Mouse (Mus musculus) CH12.LX (cell line): Measurements from ENCODE around the gene Msrb1. TPM values are rescaled to one million over a fixed set of nuclear protein-coding genes. Genes with fewer than 3 reads are reported as not detected.
A peak's percentile ranks its signal among the peaks of the same experiment; 100 is the strongest.

ENCODE experiments used
- DNase-seq: peaks from one replicate; pipeline ENCODE4 v3.0.0-alpha.2; 2013; ENCODE audit errors: extremely low read depth
- H3K27ac ChIP-seq: 2 replicates; pipeline ENCODE4 v1.5.1; 2012; ENCODE audit warnings: low read depth, mild to moderate bottlenecking, control low read depth, moderate library complexity; ENCODE audit not compliant: insufficient read depth
- H3K27me3 ChIP-seq: replicated peaks from 2 replicates; pipeline ENCODE3; 2012; ENCODE audit warnings: inconsistent platforms
- H3K36me3 ChIP-seq, 2 experiments: replicated peaks in 1 of 2; 2 replicates each; pipeline versions ENCODE3 to v1.6.1; 2012; ENCODE audit warnings: inconsistent platforms in 1 of 2, low read length in 1 of 2, mild to moderate bottlenecking in 1 of 2, mixed read lengths in 1 of 2, moderate library complexity in 1 of 2; ENCODE audit not compliant: control insufficient read depth in 1 of 2, insufficient read depth in 1 of 2
- H3K4me1 ChIP-seq, 2 experiments: 2 replicates each; pipeline ENCODE4 v1.6.1; 2012; ENCODE audit warnings: inconsistent platforms in 1 of 2, moderate library complexity in 1 of 2; ENCODE audit not compliant: insufficient read depth in 2 of 2, control insufficient read depth in 1 of 2
- H3K4me2 ChIP-seq: 2 replicates; pipeline ENCODE4 v1.6.1; 2012; ENCODE audit warnings: low read depth, mild to moderate bottlenecking, control low read depth; ENCODE audit not compliant: poor library complexity, insufficient read depth, severe bottlenecking
- H3K4me3 ChIP-seq, 3 experiments: fragments of 150-350 bp in 1 of 3; sonication (generic) in 1 of 3; replicated peaks in 1 of 3; 2 replicates each; pipeline versions ENCODE3 to v1.5.1; 2011 to 2012; ENCODE audit warnings: low read depth in 2 of 3, low read length in 2 of 3, mild to moderate bottlenecking in 2 of 3, moderate library complexity in 2 of 3, control low read depth in 1 of 3, improper control_type of control experiment in 1 of 3, inconsistent platforms in 1 of 3, mixed read lengths in 1 of 3; ENCODE audit not compliant: poor library complexity in 1 of 3
- H3K79me2 ChIP-seq: replicated peaks from 2 replicates; pipeline ENCODE4 v1.6.1; 2012; ENCODE audit warnings: mild to moderate bottlenecking, moderate library complexity; ENCODE audit not compliant: control insufficient read depth, poor library complexity, insufficient read depth, severe bottlenecking; ENCODE audit errors: extremely low read depth
- H3K9ac ChIP-seq: 2 replicates; pipeline ENCODE4 v1.6.1; 2012; ENCODE audit warnings: low read depth, mild to moderate bottlenecking, control low read depth, moderate library complexity; ENCODE audit not compliant: insufficient read depth
- H3K9me3 ChIP-seq: replicated peaks from 2 replicates; pipeline ENCODE3; 2012; ENCODE audit warnings: low read length, inconsistent platforms, mixed read lengths
- CHD1 ChIP-seq: IDR thresholded peaks from 2 replicates; pipeline ENCODE4 v1.6.1; 2012; ENCODE audit warnings: low read depth, low read length, improper control_type of control experiment, inconsistent platforms
- CTCF ChIP-seq, 2 experiments: IDR thresholded peaks in 1 of 2; conservative IDR thresholded peaks in 1 of 2; 2 replicates each; pipeline ENCODE4 v1.5.1; 2011 to 2012; ENCODE audit warnings: low read depth in 2 of 2, low read length in 2 of 2, improper control_type of control experiment in 1 of 2, inconsistent platforms in 1 of 2, mild to moderate bottlenecking in 1 of 2, moderate library complexity in 1 of 2
- E2F4 ChIP-seq: IDR thresholded peaks from 2 replicates; pipeline ENCODE4 v1.6.1; 2011; ENCODE audit warnings: low read depth, low read length, improper control_type of control experiment; ENCODE audit not compliant: insufficient replicate concordance
- ELF1 ChIP-seq: IDR thresholded peaks from 2 replicates; pipeline ENCODE4 v1.6.1; 2014; ENCODE audit warnings: low read depth, mild to moderate bottlenecking, inconsistent platforms, low read length, improper control_type of control experiment
- EP300 ChIP-seq: IDR thresholded peaks from 2 replicates; pipeline ENCODE4 v1.6.1; 2011; ENCODE audit warnings: low read length, improper control_type of control experiment
- GABPA ChIP-seq: IDR thresholded peaks from 2 replicates; pipeline ENCODE4 v1.6.1; 2012; ENCODE audit warnings: low read depth, low read length, improper control_type of control experiment, inconsistent platforms; ENCODE audit not compliant: insufficient replicate concordance
- HCFC1 ChIP-seq: IDR thresholded peaks from 2 replicates; pipeline ENCODE4 v1.6.1; 2012; ENCODE audit warnings: low read depth, mild to moderate bottlenecking, inconsistent platforms, low read length, improper control_type of control experiment
- JUND ChIP-seq: conservative IDR thresholded peaks from 2 replicates; pipeline ENCODE4 v1.6.1; 2011; ENCODE audit warnings: low read depth, low read length, improper control_type of control experiment
- KAT2A ChIP-seq: IDR thresholded peaks from 2 replicates; pipeline ENCODE4 v1.6.1; 2012; ENCODE audit warnings: low read length, improper control_type of control experiment, inconsistent platforms; ENCODE audit not compliant: insufficient replicate concordance
- MAFK ChIP-seq: IDR thresholded peaks from 2 replicates; pipeline ENCODE4 v1.6.1; 2011; ENCODE audit warnings: low read length, improper control_type of control experiment; ENCODE audit not compliant: insufficient replicate concordance
- MAX ChIP-seq: IDR thresholded peaks from 2 replicates; pipeline ENCODE4 v1.6.1; 2011; ENCODE audit warnings: low read length, improper control_type of control experiment
- MAZ ChIP-seq: IDR thresholded peaks from 2 replicates; pipeline ENCODE4 v1.6.1; 2012; ENCODE audit warnings: low read depth, mild to moderate bottlenecking, inconsistent platforms, low read length, improper control_type of control experiment, moderate library complexity
- MEF2A ChIP-seq: IDR thresholded peaks from 2 replicates; pipeline ENCODE4 v1.6.1; 2014; ENCODE audit warnings: low read depth, mild to moderate bottlenecking, inconsistent platforms, low read length, improper control_type of control experiment, borderline replicate concordance
- MXI1 ChIP-seq: IDR thresholded peaks from 2 replicates; pipeline ENCODE4 v1.6.1; 2011; ENCODE audit warnings: mild to moderate bottlenecking, low read depth, low read length, improper control_type of control experiment
- MYC ChIP-seq: IDR thresholded peaks from 2 replicates; pipeline ENCODE4 v1.6.1; 2011; ENCODE audit warnings: low read depth, mild to moderate bottlenecking, improper control_type of control experiment, low read length
- NELFE ChIP-seq: IDR thresholded peaks from 2 replicates; pipeline ENCODE4 v1.6.1; 2011; ENCODE audit warnings: low read depth, low read length, improper control_type of control experiment
- NRF1 ChIP-seq: IDR thresholded peaks from 2 replicates; pipeline ENCODE4 v1.6.1; 2014; ENCODE audit warnings: low read depth, mild to moderate bottlenecking, inconsistent platforms, low read length, improper control_type of control experiment, moderate library complexity
- PAX5 ChIP-seq: IDR thresholded peaks from 2 replicates; pipeline ENCODE4 v1.6.1; 2012; ENCODE audit warnings: low read length, inconsistent platforms, mixed read lengths
- POLR2A ChIP-seq: IDR thresholded peaks from 2 replicates; pipeline ENCODE4 v1.6.1; 2011; ENCODE audit warnings: low read depth, mild to moderate bottlenecking, improper control_type of control experiment, low read length
- RAD21 ChIP-seq: IDR thresholded peaks from 2 replicates; pipeline ENCODE4 v1.6.1; 2011; ENCODE audit warnings: low read depth, mild to moderate bottlenecking, low read length, improper control_type of control experiment, moderate library complexity
- RCOR1 ChIP-seq: conservative IDR thresholded peaks from 2 replicates; pipeline ENCODE4 v1.6.1; 2012; ENCODE audit warnings: low read depth, mild to moderate bottlenecking, inconsistent platforms, low read length, improper control_type of control experiment
- SIN3A ChIP-seq: IDR thresholded peaks from 2 replicates; pipeline ENCODE4 v1.6.1; 2012; ENCODE audit warnings: low read length, improper control_type of control experiment, inconsistent platforms
- SMC3 ChIP-seq: IDR thresholded peaks from 2 replicates; pipeline ENCODE4 v1.6.1; 2011; ENCODE audit warnings: low read depth, low read length, improper control_type of control experiment
- TBP ChIP-seq: conservative IDR thresholded peaks from 2 replicates; pipeline ENCODE4 v1.6.1; 2011; ENCODE audit warnings: low read depth, low read length, improper control_type of control experiment
- TCF12 ChIP-seq: IDR thresholded peaks from 2 replicates; pipeline ENCODE4 v1.6.1; 2014; ENCODE audit warnings: low read depth, mild to moderate bottlenecking, inconsistent platforms, low read length, improper control_type of control experiment
- UBTF ChIP-seq: IDR thresholded peaks from 2 replicates; pipeline ENCODE4 v1.6.1; 2012; ENCODE audit warnings: low read depth, mild to moderate bottlenecking, inconsistent platforms, low read length, improper control_type of control experiment, moderate library complexity
- ZC3H11A ChIP-seq: IDR thresholded peaks from 2 replicates; pipeline ENCODE4 v1.6.1; 2012; ENCODE audit warnings: low read depth, mild to moderate bottlenecking, inconsistent platforms, low read length, improper control_type of control experiment
- ZKSCAN1 ChIP-seq: IDR thresholded peaks from 2 replicates; pipeline ENCODE4 v1.6.1; 2012; ENCODE audit warnings: low read depth, inconsistent platforms, low read length, improper control_type of control experiment, borderline replicate concordance
- ZMIZ1 ChIP-seq: IDR thresholded peaks from 2 replicates; pipeline ENCODE4 v1.6.1; 2012; ENCODE audit warnings: low read depth, mild to moderate bottlenecking, inconsistent platforms, low read length, improper control_type of control experiment
- ZNF384 ChIP-seq: IDR thresholded peaks from 2 replicates; pipeline ENCODE4 v1.6.1; 2012; ENCODE audit warnings: low read depth, low read length, improper control_type of control experiment, inconsistent platforms
- dilution Hi-C: fragments of 300-500 bp; cut with MboI; formaldehyde crosslinking; loops from 2 replicates; pipeline ENCODE4 v1.14.3; 2020; ENCODE audit warnings: low sequenced_read_pairs; ENCODE audit not compliant: extremely low pct_unique_long_range_greater_than_20kb, extremely low pct_ligation_motif_present
- in situ Hi-C: fragments of 300-500 bp; cut with MboI; formaldehyde crosslinking; loops from 3 replicates; pipeline ENCODE4 v1.14.3; 2019; ENCODE audit warnings: low sequenced_read_pairs, low pct_ligation_motif_present, low pct_unique_long_range_greater_than_20kb, mixed read lengths
- polyA plus RNA-seq: library from polyadenylated mRNA; unstranded; fragments of >175 nt; gene quantifications from 2 replicates; pipeline ENCODE4 v1.2.1, GENCODE M21; 2012; ENCODE audit warnings: low read depth; ENCODE audit not compliant: insufficient read length
- total RNA-seq, 2 experiments: library from RNA; depleted of rRNA; stranded (reverse); fragments of 300-350 nt in 1 of 2; fragments of >200 nt in 1 of 2; gene quantifications; 2 replicates each; pipeline ENCODE4 v1.2.3; 2012 to 2014

Gene Msrb1
- total and polyA plus RNA-seq, 3 experiments: 26.9 to 70.0 (median 39.7) TPM

GRCm38 (mm10) chr17:24689251-24690081 lies 47.0 kb upstream of the Msrb1 start, which contains the start of gene Syngr3:
TSS of gene Syngr3 (minus strand) at chr17:24689955.
- Histone ChIP-seq H3K9ac (peak within 1 kb of the TSS; percentile 29; the same call in 1 of the 2 replicates), H3K4me3 (peak within 1 kb of the TSS; percentile 17 to 76 (median 54)), H3K9me3 (no peaks in the 10 kb centered on the region), H3K4me1 (peaks cover 14 to 34% of the 10 kb centered on the region in 2 experiments), H3K4me2 (peak within 1 kb of the TSS; percentile 95), H3K79me2 (no peaks in the 10 kb centered on the region), H3K36me3 (peaks cover 8 to 18% of the 10 kb centered on the region in 2 experiments), H3K27ac (no peak within 1 kb of the TSS)
- DNase-seq: no peak
- in situ Hi-C loops: no loop called here
- TF ChIP-seq EP300: no peak
- no peak for TF ChIP-seq TBP
- TF ChIP-seq MXI1: no peak
- TF ChIP-seq MYC: no peak
- TF ChIP-seq HCFC1: no peak
- no peak for TF ChIP-seq CTCF (conservative IDR thresholded peaks at IDR 0.05 in 1 of 2, IDR thresholded peaks at IDR 0.05 in 1 of 2; ENCODE audit: low read depth in 2 of 2, low read length in 2 of 2)
- TF ChIP-seq ZKSCAN1: no peak
- no peak for TF ChIP-seq SMC3
- TF ChIP-seq SIN3A: no peak
- TF ChIP-seq GABPA: no peak
- TF ChIP-seq E2F4: no peak
- TF ChIP-seq CHD1: no peak
- TF ChIP-seq ELF1: no peak
- no peak for TF ChIP-seq NELFE
- TF ChIP-seq UBTF: no peak
- TF ChIP-seq ZMIZ1: no peak
- TF ChIP-seq RCOR1: no peak
- TF ChIP-seq, all 38 proteins: peak for 0
- dilution Hi-C loops: no loop called here
- peaks cover 27% of the 10 kb centered on the region for H3K27me3 ChIP-seq

- Histone ChIP-seq H3K4me3 (no peak overlapping the region), H3K9me3 (no peaks in the 10 kb centered on the region), H3K79me2 (no peaks in the 10 kb centered on the region), H3K27me3 (peaks cover 27% of the 10 kb centered on the region), H3K27ac (no peak overlapping the region), H3K4me1 (peaks cover 11 to 38% of the 10 kb centered on the region in 2 experiments), H3K4me2 (no peak overlapping the region), H3K36me3 (peaks cover 8 to 19% of the 10 kb centered on the region in 2 experiments), H3K9ac (no peak overlapping the region)
- in situ Hi-C loops: no loop called here
- TF ChIP-seq HCFC1: no peak
- no peak for TF ChIP-seq RAD21
- TF ChIP-seq MEF2A: no peak
- no peak for TF ChIP-seq MYC
- no peak for TF ChIP-seq MAX
- no peak for TF ChIP-seq ZC3H11A
- no peak for TF ChIP-seq ZNF384
- TF ChIP-seq POLR2A: no peak
- TF ChIP-seq RCOR1: no peak
- no peak for TF ChIP-seq CTCF (conservative IDR thresholded peaks at IDR 0.05 in 1 of 2, IDR thresholded peaks at IDR 0.05 in 1 of 2; ENCODE audit: low read depth in 2 of 2, low read length in 2 of 2)
- no peak for TF ChIP-seq NELFE
- no peak for TF ChIP-seq PAX5
- TF ChIP-seq SIN3A: no peak
- no peak for TF ChIP-seq TCF12
- no peak for TF ChIP-seq MAZ
- no peak for TF ChIP-seq MAFK
- TF ChIP-seq E2F4: no peak
- TF ChIP-seq NRF1: no peak
- no peak for TF ChIP-seq KAT2A
- no peak for TF ChIP-seq JUND
- peak; percentile 38 for DNase-seq
- dilution Hi-C loops: no loop called here
These were observed 44.1 kb upstream of the Msrb1 start for GRCm38 (mm10) chr17:24692385-24692784.
